Mouse (Mus musculus): Measurements from ENCODE around the gene Serpinb9g. TPM values are rescaled to one million over a fixed set of nuclear protein-coding genes. Genes with fewer than 3 reads are reported as not detected.
"Not testable (repeated sequence)": the region's sequence is repeated elsewhere in the genome, so short reads cannot be mapped to it uniquely, and the experiment has no call there.

Gene Serpinb9g
- not detected in 2 replicates for total RNA-seq (2017)

DNA sequence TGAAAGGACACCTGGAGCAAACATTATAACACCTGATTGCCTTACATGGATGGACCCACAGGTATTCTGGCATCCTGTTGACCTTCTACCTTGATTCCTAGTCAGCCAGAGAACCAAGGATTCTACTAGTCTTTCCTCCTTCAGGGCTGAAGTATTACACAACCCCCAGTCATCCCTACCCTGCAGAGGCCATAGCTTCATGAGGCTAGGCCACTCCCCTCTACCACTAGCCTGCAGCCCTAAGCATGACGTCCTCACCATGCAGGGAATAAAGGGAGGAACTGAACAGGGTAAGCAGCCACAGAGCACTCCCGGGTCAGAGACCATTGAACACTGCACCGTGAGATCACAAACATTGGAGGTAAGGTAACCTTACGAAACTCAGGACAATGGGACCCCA is at the start of gene Serpinb9g:
TSS of gene Serpinb9g (plus strand) at position 301 of the 400 bp plus-strand sequence.
- ATAC-seq (ENCODE audit: extremely low read depth, insufficient number of reproducible peaks, low FRiP score, poor library complexity, severe bottlenecking), result not testable (repeated sequence)

DNA sequence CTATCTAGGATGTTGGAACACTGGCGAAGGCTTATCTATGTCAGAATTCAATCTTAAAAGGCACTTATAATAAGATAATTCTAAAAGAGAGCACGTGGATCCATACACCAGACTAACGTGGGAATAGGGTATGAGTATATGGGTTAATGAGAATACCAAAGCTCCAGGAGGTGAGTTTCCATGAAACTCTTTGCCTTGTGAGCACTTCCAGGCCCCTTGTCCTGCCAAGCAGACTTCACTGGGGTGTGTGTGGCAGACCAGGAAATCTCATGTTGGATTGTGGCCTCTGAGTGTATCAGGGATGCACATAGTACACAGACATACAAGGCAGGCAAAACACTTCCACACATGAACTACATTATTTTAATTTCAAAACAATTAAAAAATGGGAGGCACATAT is 718 bp upstream of the Serpinb9g start:
- ATAC-seq (ENCODE audit: extremely low read depth, insufficient number of reproducible peaks, low FRiP score, poor library complexity, severe bottlenecking), result not testable (repeated sequence)

DNA sequence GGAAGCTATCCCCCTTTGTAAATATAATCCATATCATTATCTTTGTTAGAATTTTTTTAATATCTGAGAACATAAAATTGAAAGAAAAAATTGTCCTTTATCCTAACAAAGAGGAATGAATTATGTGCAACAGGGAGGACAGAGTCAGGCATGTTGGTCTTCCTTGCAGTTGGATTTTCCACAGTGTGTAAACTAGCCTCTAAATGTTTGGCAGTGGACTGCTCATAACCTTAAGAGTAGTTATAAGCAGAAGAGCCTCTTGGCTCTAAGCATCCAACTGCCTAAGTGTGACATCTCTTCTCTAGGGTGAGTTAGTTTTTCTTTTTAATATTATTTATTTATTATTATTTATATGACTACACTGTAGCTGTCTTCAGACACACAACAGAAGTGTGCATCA is 40.0 kb downstream of the Serpinb9g start:
- ATAC-seq (ENCODE audit: extremely low read depth, insufficient number of reproducible peaks, low FRiP score, poor library complexity, severe bottlenecking), result no peak

DNA sequence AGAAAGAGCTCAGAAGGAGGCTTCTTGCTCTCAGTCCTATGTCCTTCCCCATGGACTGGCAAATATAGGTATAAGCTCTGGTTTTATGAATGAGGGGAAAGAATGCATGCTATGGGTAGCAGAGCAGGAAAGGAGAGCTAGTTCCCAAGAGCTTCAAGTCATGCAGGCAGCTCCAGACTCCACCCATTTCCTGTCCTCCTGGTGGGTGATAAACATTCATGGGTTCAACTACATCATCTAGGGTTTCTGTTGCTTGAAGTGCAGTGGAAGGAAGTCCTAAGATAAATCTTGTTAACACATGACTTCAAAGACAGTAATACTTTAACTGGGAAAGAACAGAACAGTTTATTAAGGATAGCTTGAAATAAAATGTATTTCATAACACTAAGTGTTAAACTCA is 48.2 kb downstream of the Serpinb9g start:
- no peak for ATAC-seq (ENCODE audit: extremely low read depth, insufficient number of reproducible peaks, low FRiP score, poor library complexity, severe bottlenecking)

Other genes with a start within 250 kb of the Serpinb9g start
- not detected in 2 replicates for gene Serpinb9e, start 235.2 kb upstream of the Serpinb9g start, total RNA-seq (2017)
- not detected in 2 replicates for gene Serpinb9f, start 160.7 kb upstream of the Serpinb9g start, total RNA-seq (2017)
- not detected in 2 replicates for gene Gm11397, start 89.0 kb upstream of the Serpinb9g start, total RNA-seq (2017)
- not detected in 2 replicates for gene Serpinb6d, start 176.6 kb downstream of the Serpinb9g start, total RNA-seq (2017)

All from neutrophil, adult 5-6 weeks (primary cell).